In the genomic region with DNA sequence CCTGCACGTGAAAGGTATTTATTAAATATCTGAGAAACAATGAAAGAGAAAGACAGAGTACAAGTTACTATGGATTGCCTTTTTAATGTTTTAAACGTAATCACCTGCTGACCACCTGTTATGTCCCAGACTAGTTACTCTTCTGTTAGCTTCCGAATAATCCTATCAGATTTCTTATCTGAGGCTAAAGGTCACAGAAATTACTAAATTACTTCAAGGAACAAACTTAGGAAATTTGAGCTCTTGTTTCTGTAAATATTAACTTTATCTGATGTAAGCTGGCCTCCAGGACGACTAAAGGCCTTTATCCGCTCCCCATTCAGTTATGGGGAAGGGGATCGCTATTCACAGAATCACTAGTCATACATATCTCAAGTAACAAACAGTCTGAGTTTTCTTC, we compare ENCODE assay signal across 8 mouse cellular contexts. TPM values are rescaled to one million over a fixed set of nuclear protein-coding genes. Genes with fewer than 3 reads are reported as not detected.
DNase-seq lines count a peak whose midpoint lies in the region; ATAC-seq and TF ChIP-seq lines count a peak whose summit lies in the region.

No protein-coding gene starts in this region.

- DNase-seq in kidney, postnatal 0 days (ENCODE audit: low spot score), result no peak
- no peak for DNase-seq in kidney, adult 11 months
- DNase-seq in embryonic facial prominence, embryonic 10.5 days (ENCODE audit: low spot score), result no peak
- peak; percentile 5 for DNase-seq in midbrain, embryonic 14.5 days
- no peak for DNase-seq in gastrocnemius, postnatal 36 days
- DNase-seq in urinary bladder, postnatal 36 days (ENCODE audit: low spot score in 2 of 2), result no peak

- H3K9ac ChIP-seq in kidney, postnatal 0 days (ENCODE audit: low read depth, low read length), result peak overlapping the region; percentile 97
- peak overlapping the region; percentile 95 for H3K9ac ChIP-seq in hindbrain, embryonic 15.5 days
- peak overlapping the region; percentile 95 for H3K9ac ChIP-seq in midbrain, embryonic 14.5 days (replicated peaks; ENCODE audit: low read length)

- TF ChIP-seq CTCF in kidney, postnatal 0 days (IDR thresholded peaks at IDR 0.05; ENCODE audit: low read depth), result no peak

- WGBS in kidney, postnatal 0 days, result 31% methylated on average over 6 of the region's 6 CpGs
- WGBS in embryonic facial prominence, embryonic 10.5 days, result 40% methylated on average over 6 of the region's 6 CpGs
- WGBS in hindbrain, embryonic 15.5 days, result 55% methylated on average over 6 of the region's 6 CpGs
- 51% methylated on average over 6 of the region's 6 CpGs for WGBS in midbrain, embryonic 14.5 days

- no peaks in the 10 kb centered on the region for H3K9me3 ChIP-seq in kidney, postnatal 0 days (replicated peaks; ENCODE audit: low read length)
- no peaks in the 10 kb centered on the region for H3K9me3 ChIP-seq in embryonic facial prominence, embryonic 10.5 days
- no peaks in the 10 kb centered on the region for H3K9me3 ChIP-seq in hindbrain, embryonic 15.5 days
- no peaks in the 10 kb centered on the region for H3K9me3 ChIP-seq in midbrain, embryonic 14.5 days (ENCODE audit: control insufficient read depth, low read length)

- no peak for ATAC-seq in kidney, postnatal 0 days (replicated peaks; ENCODE audit: low FRiP score, low read depth)
- no peak for ATAC-seq in hindbrain, embryonic 15.5 days (ENCODE audit: low FRiP score, low read depth)
- ATAC-seq in midbrain, embryonic 14.5 days (ENCODE audit: low FRiP score, low TSS enrichment), result no peak
- no peak for ATAC-seq in erythroid progenitor cell, adult 5-6 weeks (replicated peaks; ENCODE audit: low FRiP score, poor library complexity, severe bottlenecking)

- intact Hi-C loops in gastrocnemius, postnatal 36 days (cut with DNase I), result loop anchor here (5.0 to 10.0 kb wide), 3 partner anchors 79 to 377 kb away; a partner anchor contains a TSS

- H3K4me2 ChIP-seq in kidney, postnatal 0 days (ENCODE audit: low read length), result peak overlapping the region; percentile 68
- peak overlapping the region; percentile 74 for H3K4me2 ChIP-seq in hindbrain, embryonic 15.5 days
- H3K4me2 ChIP-seq in midbrain, embryonic 14.5 days (ENCODE audit: low read length), result peak overlapping the region; percentile 80

- peak overlapping the region; percentile 88 for H3K4me3 ChIP-seq in kidney, postnatal 0 days (replicated peaks; ENCODE audit: low read depth, low read length)
- peak overlapping the region; percentile 94 for H3K4me3 ChIP-seq in embryonic facial prominence, embryonic 10.5 days
- H3K4me3 ChIP-seq in hindbrain, embryonic 15.5 days, result peak overlapping the region; percentile 72
- H3K4me3 ChIP-seq in midbrain, embryonic 14.5 days (replicated peaks; ENCODE audit: low read depth, low read length), result peak overlapping the region; percentile 86

- peak overlapping the region; percentile 99 for H3K27ac ChIP-seq in kidney, postnatal 0 days
- peak overlapping the region; percentile 97; the same call in 1 of the 2 replicates for H3K27ac ChIP-seq in embryonic facial prominence, embryonic 10.5 days (replicated peaks)
- peak overlapping the region; percentile 96; the same call in 1 of the 2 replicates for H3K27ac ChIP-seq in hindbrain, embryonic 15.5 days (replicated peaks)
- no peak overlapping the region for H3K27ac ChIP-seq in midbrain, embryonic 14.5 days (replicated peaks; ENCODE audit: low read depth, low read length)

- H3K36me3 ChIP-seq in kidney, postnatal 0 days (ENCODE audit: insufficient read depth, low read length), result no peaks in the 10 kb centered on the region
- peaks cover 5% of the 10 kb centered on the region; the same call in 1 of the 2 replicates for H3K36me3 ChIP-seq in embryonic facial prominence, embryonic 10.5 days (replicated peaks)
- H3K36me3 ChIP-seq in hindbrain, embryonic 15.5 days, result no peaks in the 10 kb centered on the region
- no peaks in the 10 kb centered on the region for H3K36me3 ChIP-seq in midbrain, embryonic 14.5 days (ENCODE audit: control insufficient read depth, insufficient read depth, low read length)

- H3K4me1 ChIP-seq in kidney, postnatal 0 days (replicated peaks; ENCODE audit: insufficient read depth, low read length), result peaks cover 6% of the 10 kb centered on the region
- H3K4me1 ChIP-seq in embryonic facial prominence, embryonic 10.5 days, result peaks cover 35% of the 10 kb centered on the region
- peaks cover 35% of the 10 kb centered on the region for H3K4me1 ChIP-seq in hindbrain, embryonic 15.5 days (replicated peaks)
- H3K4me1 ChIP-seq in midbrain, embryonic 14.5 days (ENCODE audit: control insufficient read depth, insufficient read depth, low read length), result peaks cover 24% of the 10 kb centered on the region

- no peaks in the 10 kb centered on the region for H3K27me3 ChIP-seq in kidney, postnatal 0 days (ENCODE audit: insufficient read depth, low read length)
- H3K27me3 ChIP-seq in embryonic facial prominence, embryonic 10.5 days (replicated peaks; ENCODE audit: low read depth, poor library complexity, severe bottlenecking), result no peaks in the 10 kb centered on the region
- no peaks in the 10 kb centered on the region for H3K27me3 ChIP-seq in hindbrain, embryonic 15.5 days
- no peaks in the 10 kb centered on the region for H3K27me3 ChIP-seq in midbrain, embryonic 14.5 days (ENCODE audit: control insufficient read depth, insufficient read depth, low read length)

RNA-seq across cellular contexts. Expression of a gene that starts 1.1 kb away (rescaled TPM):
- polyA plus RNA-seq in kidney, postnatal 0 days (2015; fragmentation: Nextera tagmentation; extraction: Ambion mirVana), result 57.1 and 59.0 TPM in 2 replicates
- polyA plus RNA-seq in embryonic facial prominence, embryonic 10.5 days (2016; fragmentation: Nextera tagmentation; extraction: Ambion mirVana), result 69.2 and 71.5 TPM in 2 replicates
- 54.5 and 56.0 TPM in 2 replicates for polyA plus RNA-seq in hindbrain, embryonic 15.5 days (2015; fragmentation: Nextera tagmentation; extraction: Ambion mirVana)
- 62.3 and 65.8 TPM in 2 replicates for polyA plus RNA-seq in midbrain, embryonic 14.5 days (2014; fragmentation: Nextera tagmentation; extraction: Ambion mirVana)
- total RNA-seq in gastrocnemius, postnatal 36 days (2021), result 1 to 10 TPM; 5.5 to 5.9 TPM
- total RNA-seq in erythroid progenitor cell, adult 5-6 weeks (2015; ENCODE audit: low replicate concordance), result 10.5 and 10.9 TPM in 2 replicates
- total RNA-seq in erythroid progenitor cell, adult 5-6 weeks (2017; ENCODE audit: low replicate concordance), result 4.7 and 5.4 TPM in 2 replicates

RNA-seq across cellular contexts. Expression of a gene that starts 1.3 kb away (rescaled TPM):
- polyA plus RNA-seq in kidney, postnatal 0 days (2015; fragmentation: Nextera tagmentation; extraction: Ambion mirVana), result 42.9 and 45.3 TPM in 2 replicates
- 28.0 and 28.6 TPM in 2 replicates for polyA plus RNA-seq in embryonic facial prominence, embryonic 10.5 days (2016; fragmentation: Nextera tagmentation; extraction: Ambion mirVana)
- 38.8 and 39.4 TPM in 2 replicates for polyA plus RNA-seq in hindbrain, embryonic 15.5 days (2015; fragmentation: Nextera tagmentation; extraction: Ambion mirVana)
- 45.9 and 54.3 TPM in 2 replicates for polyA plus RNA-seq in midbrain, embryonic 14.5 days (2014; fragmentation: Nextera tagmentation; extraction: Ambion mirVana)
- 10 to 100 TPM; 17.3 to 17.7 TPM for total RNA-seq in gastrocnemius, postnatal 36 days (2021)
- 14.8 and 28.9 TPM in 2 replicates for total RNA-seq in erythroid progenitor cell, adult 5-6 weeks (2015; ENCODE audit: low replicate concordance)
- 7.2 and 10.0 TPM in 2 replicates for total RNA-seq in erythroid progenitor cell, adult 5-6 weeks (2017; ENCODE audit: low replicate concordance)
